ENCODE assay signal across 15 mouse cellular contexts in the genomic region with DNA sequence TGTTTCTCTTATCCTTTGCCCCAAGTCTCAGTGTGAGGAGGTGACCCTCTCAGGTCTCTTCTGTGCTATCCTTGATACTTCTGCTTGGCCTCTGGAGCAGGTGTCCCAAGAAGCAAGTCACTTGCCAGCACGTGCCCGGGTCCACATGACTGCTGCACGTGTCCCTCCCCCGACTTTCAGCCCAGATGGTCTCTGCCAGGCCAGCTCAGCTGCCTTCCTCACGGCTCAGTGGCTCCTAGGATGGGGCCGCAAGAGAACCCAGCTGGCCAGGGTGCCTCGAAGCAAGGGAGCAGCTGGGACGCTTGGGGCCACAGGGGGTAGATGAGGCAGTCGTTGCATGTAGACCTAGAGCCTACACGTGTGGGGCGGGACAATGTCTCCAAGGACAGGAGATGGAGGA. TPM values are rescaled to one million over a fixed set of nuclear protein-coding genes. Genes with fewer than 3 reads are reported as not detected.
"Had no signal": no experiment of that assay in that cellular context is flagged by ENCODE, and none has a peak within 500 bp of the region (broad histone marks: within the 10 kb centered on the region; RNA-seq: fewer than 3 reads in every experiment).

No protein-coding gene starts in this region.

- H3K27me3 ChIP-seq: kidney, embryonic 15.5 days; limb, embryonic 13.5 days; liver, embryonic 15.5 days; midbrain, embryonic 15.5 days; neural tube, embryonic 13.5 days had no signal

- H3K9ac ChIP-seq: kidney, embryonic 15.5 days; limb, embryonic 13.5 days; liver, embryonic 15.5 days; lung, embryonic 14.5 days; midbrain, embryonic 15.5 days; neural tube, embryonic 13.5 days had no signal

- ATAC-seq: intestine, postnatal 0 days; midbrain, embryonic 15.5 days had no signal

- H3K4me2 ChIP-seq: kidney, embryonic 15.5 days; limb, embryonic 13.5 days; liver, embryonic 11.5 days; liver, embryonic 15.5 days; lung, embryonic 14.5 days; midbrain, embryonic 15.5 days; neural tube, embryonic 13.5 days had no signal

- H3K9me3 ChIP-seq: kidney, embryonic 15.5 days; limb, embryonic 13.5 days; liver, embryonic 15.5 days; midbrain, embryonic 10.5 days; midbrain, embryonic 15.5 days; neural tube, embryonic 13.5 days had no signal

- H3K4me3 ChIP-seq: kidney, embryonic 15.5 days; left cerebral cortex, adult 2 months; limb, embryonic 13.5 days; liver, embryonic 15.5 days; midbrain, embryonic 10.5 days; midbrain, embryonic 15.5 days; neural tube, embryonic 13.5 days had no signal

- H3K27ac ChIP-seq: kidney, embryonic 15.5 days; left cerebral cortex, adult 2 months; limb, embryonic 13.5 days; liver, embryonic 15.5 days; midbrain, embryonic 10.5 days; midbrain, embryonic 15.5 days; neural tube, embryonic 13.5 days; stomach, postnatal 0 days had no signal

- H3K36me3 ChIP-seq: kidney, embryonic 15.5 days; midbrain, embryonic 10.5 days; midbrain, embryonic 15.5 days; neural tube, embryonic 13.5 days had no signal

- DNase-seq: lung, embryonic 14.5 days; lung, postnatal 10 days; lung, postnatal 4 days; thymus, postnatal 4 days had no signal

RNA-seq across cellular contexts. Expression of gene Ccdc24, which starts 27.0 kb away (rescaled TPM):
- total RNA-seq: megakaryocyte, adult 5-6 weeks had no signal

RNA-seq across cellular contexts. Expression of gene B4galt2, which starts 38.0 kb away (rescaled TPM):
- total RNA-seq: megakaryocyte, adult 5-6 weeks had no signal
